Mouse (Mus musculus) adrenal gland, adult 8-10 months (tissue): ENCODE measurements around the gene Ecel1. TPM values are rescaled to one million over a fixed set of nuclear protein-coding genes. Genes with fewer than 3 reads are reported as not detected.
A peak's percentile ranks its signal among the peaks of the same experiment; 100 is the strongest.

ENCODE experiments used
- DNase-seq: peaks from one replicate; pipeline ENCODE4 v3.0.0; 2022
- total RNA-seq, 4 experiments: library from RNA; stranded (reverse); gene quantifications; 2 replicates each; pipeline ENCODE4 v1.2.4; 2022

Gene Ecel1
- total RNA-seq, 4 experiments from 2014 or later, result 0.44 to 10.2 (median 4.1) TPM

- peak; percentile 22 for DNase-seq
These were observed 57.9 kb downstream of the Ecel1 start for GRCm38 (mm10) chr1:87098358-87098975.

Other genes with a start within 250 kb of the Ecel1 start
- not detected for gene Alppl2, start 66.6 kb downstream of the Ecel1 start, total RNA-seq
- not detected for gene Alpi, start 54.9 kb downstream of the Ecel1 start, total RNA-seq
- gene Akp3, start 31.5 kb downstream of the Ecel1 start, total RNA-seq, result not detected
- not detected for gene Prss56, start 26.8 kb upstream of the Ecel1 start, total RNA-seq
- not detected for gene Chrnd, start 34.1 kb upstream of the Ecel1 start, total RNA-seq
- gene Chrng, start 48.1 kb upstream of the Ecel1 start, total RNA-seq, result not detected
- 10 to 100 TPM; 69.8 to 78.4 (median 73.4) TPM for gene Eif4e2, start 57.4 kb upstream of the Ecel1 start, total RNA-seq
- 100 to 1,000 TPM; 293 to 561 (median 377) TPM for gene Efhd1, start 107.8 kb upstream of the Ecel1 start, total RNA-seq
- 100 to 1,000 TPM in 2 of 4 experiments, 10 to 100 TPM in 2; 87.7 to 132 (median 106) TPM for gene Gigyf2, start 170.5 kb upstream of the Ecel1 start, total RNA-seq
- gene Kcnj13, start 238.2 kb upstream of the Ecel1 start, total RNA-seq, result under 1 TPM in 1 of 4 experiments, not detected in 3; 0.38 TPM